Mouse (Mus musculus): ENCODE measurements around the gene Tmc6. TPM values are rescaled to one million over a fixed set of nuclear protein-coding genes. Genes with fewer than 3 reads are reported as not detected.

The Tmc6 gene
- total RNA-seq, 2 experiments from 2014 or later, result 5.9 to 10.6 TPM

DNA sequence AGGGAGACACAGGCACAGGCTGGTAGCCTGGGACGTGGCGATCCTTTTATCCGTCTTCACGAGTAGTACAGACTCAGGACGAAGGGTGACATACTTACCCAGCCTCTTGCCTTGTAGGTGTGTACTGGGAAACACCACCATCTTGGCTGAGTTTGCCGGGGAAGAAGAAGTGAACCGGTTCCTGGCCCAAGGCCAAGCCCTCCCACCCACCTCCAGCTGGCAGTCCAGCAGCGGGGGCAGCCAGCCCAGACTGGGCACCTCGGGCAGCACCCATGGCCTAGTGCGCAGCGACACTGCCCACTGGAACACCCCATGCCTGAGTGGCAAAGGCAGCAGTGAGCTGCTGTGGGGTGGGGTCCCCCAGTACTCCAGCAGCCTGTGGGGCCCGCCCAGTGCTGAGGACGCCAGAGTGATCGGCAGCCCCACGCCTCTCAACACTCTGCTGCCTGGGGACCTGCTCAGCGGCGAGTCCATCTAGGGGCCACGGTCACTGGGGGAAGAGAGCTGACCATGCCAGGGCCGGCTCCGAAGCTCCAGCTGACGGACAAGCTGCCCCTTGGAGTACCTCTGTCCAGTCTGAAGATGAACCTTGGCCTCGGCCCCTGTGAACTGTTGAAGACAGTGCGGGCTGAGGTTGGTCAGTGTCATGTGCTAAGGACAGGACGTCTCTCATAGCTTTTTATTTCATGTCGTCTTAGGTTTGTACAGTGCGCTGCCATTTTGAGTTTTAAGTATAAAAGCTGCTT is 21.5 kb downstream of the Tmc6 start:
- DNase-seq (ENCODE audit: low spot score in 2 of 2), result no peak

DNA sequence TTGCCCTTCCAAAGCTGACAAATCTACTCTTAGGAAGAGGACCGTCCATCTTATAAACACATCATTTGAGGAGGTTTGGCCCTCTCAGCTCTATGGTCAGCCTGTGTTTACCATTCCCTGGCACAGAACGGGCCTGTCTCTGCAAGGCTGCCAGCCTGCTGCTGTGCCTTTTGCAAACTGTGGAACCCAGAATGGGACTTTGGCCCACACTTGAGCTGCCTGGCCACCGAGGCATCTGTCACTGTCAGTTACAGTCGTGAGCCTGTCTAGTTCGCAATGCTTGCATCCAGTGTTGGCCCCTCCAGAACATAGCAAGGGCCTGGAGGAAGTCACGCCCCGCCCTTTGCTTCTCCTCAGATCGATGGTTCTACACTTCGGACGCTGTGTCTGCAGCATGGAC is 22.7 kb downstream of the Tmc6 start:
- DNase-seq (ENCODE audit: low spot score in 2 of 2), result no peak

DNA sequence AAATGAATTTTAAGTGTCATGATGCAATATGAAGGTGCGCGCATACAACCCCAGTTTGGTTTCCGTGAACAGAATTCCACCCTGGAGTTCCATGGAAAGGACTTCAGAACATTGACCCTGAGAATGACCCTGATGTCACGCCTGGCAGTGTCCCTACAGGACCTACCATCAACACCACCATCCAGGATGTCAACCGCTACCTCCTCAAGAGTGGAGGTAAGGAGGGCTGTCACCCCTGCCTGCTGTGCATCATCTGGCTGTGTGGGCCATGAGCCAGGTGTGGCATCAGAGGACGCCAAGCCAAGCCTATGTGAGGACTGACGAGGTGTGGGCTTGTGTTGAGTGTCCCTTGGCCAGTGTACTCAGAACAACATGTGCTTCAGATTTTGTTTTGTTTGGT is 26.1 kb downstream of the Tmc6 start:
- DNase-seq (ENCODE audit: low spot score in 2 of 2), result no peak

DNA sequence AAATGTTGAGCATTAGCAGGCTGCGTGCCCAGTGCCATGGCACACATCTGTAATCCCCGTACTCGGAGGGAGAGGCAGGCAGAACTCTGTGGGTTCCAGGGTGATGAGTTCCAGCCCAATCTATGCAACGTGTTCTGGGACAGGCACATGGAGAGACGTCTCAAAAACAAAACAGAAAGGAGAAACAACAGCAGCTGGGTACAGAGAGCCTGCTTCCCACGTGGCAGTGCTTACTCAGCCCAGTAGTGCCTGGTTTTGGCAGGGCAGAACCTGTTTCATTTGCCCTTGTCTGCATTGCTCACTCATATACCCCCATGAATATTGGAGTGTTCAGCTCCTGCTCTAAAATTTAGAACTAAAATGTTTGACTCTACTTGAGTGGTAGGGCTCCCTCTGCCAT is 30.5 kb downstream of the Tmc6 start:
- DNase-seq (ENCODE audit: low spot score in 2 of 2), result peak in 1 of 2 experiments; percentile 78

DNA sequence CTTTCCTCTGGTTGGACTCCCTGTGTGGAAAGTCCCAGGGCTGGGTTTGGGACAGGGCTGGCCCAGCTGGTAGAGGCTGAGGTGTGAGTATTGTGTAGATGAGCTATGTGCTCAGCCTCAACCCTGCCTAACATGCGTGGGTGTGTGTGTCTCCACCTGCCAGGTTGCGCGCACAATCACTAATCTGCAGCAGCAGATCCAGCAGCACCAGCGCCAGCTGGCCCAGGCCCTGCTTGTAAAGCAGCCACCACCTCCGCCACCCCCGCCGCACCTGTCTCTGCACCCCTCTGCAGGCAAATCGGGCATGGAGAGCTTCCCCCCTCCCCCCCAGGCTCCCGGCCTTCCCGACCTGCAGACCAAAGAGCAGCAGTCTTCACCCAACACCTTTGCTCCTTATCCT is 32.6 kb downstream of the Tmc6 start:
- DNase-seq (ENCODE audit: low spot score in 2 of 2), result peak; percentile 81 to 92

DNA sequence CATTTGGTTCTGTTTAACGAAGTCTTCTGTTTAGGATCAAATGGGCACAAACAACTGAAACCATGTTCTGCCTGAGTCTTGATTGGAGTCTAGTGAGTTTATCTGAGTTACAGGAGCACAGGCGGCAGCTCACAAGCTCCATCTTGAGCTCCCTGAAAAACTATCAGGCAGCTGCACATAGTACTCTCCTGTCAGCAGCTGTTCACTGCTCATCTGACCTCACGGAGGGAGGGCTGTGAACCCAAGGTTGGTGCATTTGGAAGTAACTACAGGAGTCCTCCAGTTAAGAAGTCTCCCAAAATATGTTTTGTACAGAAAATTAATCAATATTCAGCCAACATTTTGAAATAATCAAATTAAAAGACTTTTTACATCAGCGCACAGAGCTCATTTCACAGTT is 33.4 kb downstream of the Tmc6 start:
- DNase-seq (ENCODE audit: low spot score in 2 of 2), result no peak

DNA sequence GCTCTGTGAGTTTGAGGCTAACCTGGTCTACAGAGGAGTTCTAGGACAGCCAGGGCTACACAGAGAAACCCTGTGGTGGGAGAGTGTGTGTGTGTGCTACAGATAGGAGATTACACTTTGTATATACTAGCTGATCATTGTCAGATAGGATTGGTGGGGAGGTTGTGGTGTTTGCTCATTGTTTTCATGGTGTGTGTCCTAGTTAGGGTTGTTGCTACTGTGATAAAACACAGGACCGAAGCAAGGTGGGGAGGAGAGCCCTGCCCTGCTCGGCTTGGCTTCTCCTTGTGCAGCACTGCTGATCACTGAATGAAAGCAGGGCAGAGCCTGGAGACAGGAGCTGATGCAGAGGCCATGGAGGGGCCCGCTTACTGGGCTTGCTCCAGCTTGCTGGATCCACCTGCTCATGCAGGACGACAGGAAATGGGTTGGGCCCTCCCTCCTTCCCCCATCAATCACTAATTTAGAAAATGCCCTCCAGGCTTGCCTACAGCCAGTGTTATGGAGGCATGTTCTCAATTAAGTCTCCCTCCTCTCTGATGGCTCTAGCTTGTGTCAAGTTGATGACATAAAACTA is 38.5 kb downstream of the Tmc6 start:
- DNase-seq (ENCODE audit: low spot score in 2 of 2), result no peak

DNA sequence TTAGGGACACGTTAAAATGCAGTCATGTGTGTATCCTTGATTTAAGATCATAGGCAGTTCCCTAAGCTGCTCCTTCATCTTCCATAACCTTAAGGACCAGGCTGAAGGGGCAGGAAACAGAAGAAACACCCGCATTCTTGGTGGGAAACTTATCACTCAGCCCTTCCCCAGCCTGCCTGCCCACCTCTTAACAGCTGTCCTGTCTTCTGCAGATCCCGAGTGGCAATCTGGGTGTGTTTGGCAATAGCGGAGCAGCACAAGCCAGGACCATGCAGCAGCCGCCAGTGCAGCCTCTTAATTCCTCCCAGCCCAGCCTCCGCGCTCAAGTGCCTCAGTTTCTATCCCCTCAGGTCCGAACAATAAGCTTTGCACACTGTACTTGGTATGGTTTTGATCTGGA is 39.3 kb downstream of the Tmc6 start:
- DNase-seq (ENCODE audit: low spot score in 2 of 2), result no peak

DNA sequence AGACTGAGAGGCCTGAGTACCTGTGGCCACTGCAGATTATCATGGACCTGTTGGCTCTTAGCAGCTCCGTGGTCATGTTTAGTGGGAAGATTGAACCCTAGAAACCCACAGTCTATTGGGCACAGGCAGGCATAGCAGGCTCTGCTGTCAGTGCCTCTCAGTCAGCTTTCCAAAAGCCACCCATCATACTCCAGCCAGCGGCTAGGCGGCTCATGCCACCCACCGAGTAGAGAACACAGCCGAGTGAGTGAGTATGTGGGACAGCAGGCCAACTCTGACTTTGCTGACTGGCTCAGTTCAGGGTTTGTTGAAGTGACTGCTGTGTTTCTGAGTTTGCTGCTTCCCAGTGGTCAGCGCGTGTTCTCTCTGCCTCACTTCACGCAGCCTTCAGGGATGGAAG is 39.8 kb downstream of the Tmc6 start:
- peak in 1 of 2 experiments; percentile 54 for DNase-seq (ENCODE audit: low spot score in 2 of 2)

DNA sequence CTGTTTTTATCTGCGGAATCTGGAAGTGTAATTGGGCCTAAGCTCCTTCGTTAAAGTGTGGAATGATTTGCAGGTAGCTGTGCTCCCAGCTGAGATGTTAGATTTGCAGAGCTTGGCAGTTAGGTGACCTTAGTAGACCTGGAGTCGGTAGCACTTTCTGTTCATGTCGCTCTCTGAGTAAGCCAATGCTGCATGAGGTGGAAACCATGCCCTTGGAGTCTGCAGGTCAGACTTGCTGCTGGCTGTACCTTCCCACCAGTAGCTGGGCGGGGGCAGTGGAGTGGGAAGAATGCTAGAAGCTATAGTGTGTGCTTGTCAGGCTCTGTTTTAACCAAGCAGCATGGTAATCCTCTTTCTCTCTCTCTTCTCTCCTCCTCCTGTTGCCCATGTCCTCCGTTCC is 40.9 kb downstream of the Tmc6 start:
- no peak for DNase-seq (ENCODE audit: low spot score in 2 of 2)

DNA sequence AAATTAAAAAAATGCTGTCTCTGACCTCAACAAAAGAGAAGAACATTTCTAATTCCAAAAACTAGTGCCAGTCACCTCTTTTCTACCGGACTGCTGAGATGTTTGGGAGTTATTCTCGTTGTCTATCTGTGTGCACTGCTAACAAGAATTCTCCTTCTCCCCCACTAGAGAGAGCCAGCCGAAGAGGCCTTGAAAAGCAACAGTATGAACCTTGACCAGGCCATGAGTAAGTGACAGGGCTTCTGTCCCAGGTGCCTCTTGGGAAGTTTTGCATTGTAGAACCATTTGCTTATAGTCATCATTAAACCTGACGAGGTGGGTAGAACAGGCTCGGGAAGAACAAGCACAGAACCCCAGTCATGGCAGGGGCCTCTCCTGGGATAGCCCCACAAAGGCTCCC is 43.9 kb downstream of the Tmc6 start:
- DNase-seq (ENCODE audit: low spot score in 2 of 2), result no peak

DNA sequence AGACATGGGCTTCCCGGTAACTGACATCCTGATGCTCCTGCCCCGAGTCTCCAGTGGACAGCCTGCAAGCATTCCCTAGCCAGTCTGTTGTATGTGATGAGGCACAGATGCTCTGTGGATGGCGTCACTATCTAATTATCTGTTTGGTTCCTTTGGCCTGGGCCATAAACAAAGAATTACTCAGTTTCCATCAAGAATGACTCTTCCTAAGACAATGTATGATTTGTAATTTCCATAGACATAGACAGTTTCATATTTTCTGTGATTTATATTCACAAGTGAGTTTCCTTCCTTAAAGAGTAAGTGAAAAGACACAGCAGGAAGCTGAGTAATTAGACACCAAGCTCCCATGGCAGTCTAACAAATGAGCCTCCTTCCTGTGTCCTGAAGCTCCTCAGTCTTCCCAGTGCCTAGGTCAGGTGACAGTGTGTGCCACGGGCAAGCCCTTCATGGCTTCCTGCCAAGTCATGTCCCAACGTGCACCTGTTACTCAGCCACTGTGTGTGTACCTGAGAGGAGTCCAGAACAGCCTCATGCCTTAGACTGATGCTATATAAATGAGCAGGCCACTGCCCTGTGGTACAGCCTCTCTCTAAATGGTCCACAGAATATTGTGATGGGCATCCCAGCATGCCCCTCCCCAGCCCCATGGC is 45.8 kb downstream of the Tmc6 start:
- no peak for DNase-seq (ENCODE audit: low spot score in 2 of 2)

DNA sequence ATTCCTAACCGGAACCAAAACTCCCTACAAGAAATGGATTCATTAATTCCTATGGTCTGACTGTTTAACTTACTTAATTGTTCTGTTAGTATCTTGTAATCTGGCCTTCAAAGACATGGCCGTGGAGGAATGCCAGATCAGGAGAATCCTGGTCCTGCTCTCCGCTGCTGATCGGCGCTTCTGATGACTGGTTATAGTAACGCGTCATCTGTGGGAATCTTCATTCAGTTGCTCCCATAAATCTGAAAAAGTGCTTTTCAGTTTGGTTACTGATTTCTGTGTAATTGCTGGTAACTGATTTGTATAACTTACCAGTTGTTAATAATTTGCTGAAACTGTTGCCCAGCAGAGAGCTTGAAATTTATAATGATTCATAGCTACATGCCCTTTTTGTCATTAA is 50.5 kb downstream of the Tmc6 start:
- DNase-seq (ENCODE audit: low spot score in 2 of 2), result no peak

DNA sequence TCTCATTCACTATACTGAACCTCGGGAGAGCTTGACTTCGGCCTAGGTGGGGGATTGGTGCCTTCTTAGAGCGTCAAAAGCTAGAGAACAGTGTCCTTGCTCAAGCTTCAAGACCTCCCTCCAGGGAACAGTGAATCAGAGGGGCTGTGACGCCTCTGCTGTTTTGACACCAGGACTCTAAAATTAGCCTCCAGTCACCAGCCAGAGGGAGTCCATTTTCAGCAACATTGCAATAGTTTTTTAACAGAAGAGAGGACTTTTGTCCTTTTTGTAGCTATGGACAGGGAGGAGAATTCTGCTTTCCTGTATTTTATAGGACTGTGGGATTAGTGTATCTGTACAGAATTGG is 51.5 kb downstream of the Tmc6 start:
- no peak for DNase-seq (ENCODE audit: low spot score in 2 of 2)

DNA sequence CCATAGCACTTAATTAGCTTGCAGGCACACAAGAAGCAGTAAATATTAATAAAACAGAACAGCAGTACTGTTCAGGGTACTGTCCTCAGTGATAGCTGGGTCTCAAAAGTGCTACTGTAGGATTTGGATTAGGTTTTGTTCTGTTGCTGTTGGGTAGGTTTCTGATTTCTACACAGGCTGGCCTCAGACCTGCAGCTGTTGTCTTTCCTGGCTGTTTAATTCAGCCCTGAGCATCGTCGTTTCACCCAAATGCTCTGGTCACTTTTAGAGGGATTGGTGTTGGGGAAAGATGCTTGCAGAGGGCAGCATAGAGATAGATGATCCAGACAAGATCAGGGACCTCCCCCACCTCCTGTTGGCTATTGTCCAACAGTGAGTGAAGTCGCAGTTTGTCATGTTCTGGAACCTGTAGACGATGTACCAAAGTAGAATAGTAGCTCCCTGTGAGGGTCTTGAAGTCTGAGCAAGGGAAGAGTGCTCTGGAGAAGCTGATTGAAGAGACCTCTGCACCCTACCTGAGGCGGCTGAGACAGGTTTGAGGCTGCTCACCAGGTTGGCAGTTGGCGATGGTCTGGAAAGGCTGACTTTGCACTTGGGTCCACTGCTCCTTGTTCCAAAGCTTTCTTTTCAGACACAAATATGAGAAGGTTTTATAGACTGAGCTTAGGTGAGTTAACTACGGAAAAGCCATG is 52.1 kb downstream of the Tmc6 start:
- no peak for DNase-seq (ENCODE audit: low spot score in 2 of 2)

DNA sequence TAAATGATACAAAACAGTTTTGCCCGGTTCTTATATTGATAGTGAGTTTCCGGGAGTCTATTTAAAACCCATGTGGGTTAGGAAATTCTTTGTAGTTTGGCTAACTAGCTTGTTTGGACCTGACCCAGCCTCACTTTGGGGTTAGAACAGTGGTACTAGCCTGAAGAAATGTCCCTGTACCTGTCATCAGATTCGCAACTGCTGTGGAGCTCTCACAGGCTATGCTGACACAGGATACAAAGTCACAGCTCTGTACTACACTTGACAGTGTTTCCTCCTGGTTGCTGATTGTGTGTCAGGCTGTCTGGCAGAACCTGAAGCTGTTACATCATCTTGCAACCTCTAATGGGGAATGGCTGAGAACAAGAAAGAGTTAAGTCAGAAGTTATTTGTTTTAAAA is 52.7 kb downstream of the Tmc6 start:
- no peak for DNase-seq (ENCODE audit: low spot score in 2 of 2)

DNA sequence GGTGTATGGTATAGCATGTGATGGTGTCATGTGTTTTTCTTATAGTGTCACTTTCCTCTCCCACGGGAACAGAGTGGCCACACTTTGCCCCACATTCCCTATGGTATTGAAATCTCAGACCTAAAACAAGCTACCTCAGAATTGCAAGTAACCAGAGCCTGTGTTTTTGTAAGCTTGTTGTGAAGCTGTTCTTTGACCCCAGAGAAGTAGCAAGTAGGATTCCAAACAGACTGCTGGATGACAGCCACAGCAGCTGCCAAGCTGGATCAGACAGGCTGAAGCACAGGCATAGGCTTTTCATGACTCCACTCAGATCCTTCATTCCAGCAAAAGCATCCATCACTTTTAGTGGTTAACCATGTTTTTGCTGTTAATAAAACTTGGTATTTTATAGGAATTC is 53.2 kb downstream of the Tmc6 start:
- no peak for DNase-seq (ENCODE audit: low spot score in 2 of 2)

DNA sequence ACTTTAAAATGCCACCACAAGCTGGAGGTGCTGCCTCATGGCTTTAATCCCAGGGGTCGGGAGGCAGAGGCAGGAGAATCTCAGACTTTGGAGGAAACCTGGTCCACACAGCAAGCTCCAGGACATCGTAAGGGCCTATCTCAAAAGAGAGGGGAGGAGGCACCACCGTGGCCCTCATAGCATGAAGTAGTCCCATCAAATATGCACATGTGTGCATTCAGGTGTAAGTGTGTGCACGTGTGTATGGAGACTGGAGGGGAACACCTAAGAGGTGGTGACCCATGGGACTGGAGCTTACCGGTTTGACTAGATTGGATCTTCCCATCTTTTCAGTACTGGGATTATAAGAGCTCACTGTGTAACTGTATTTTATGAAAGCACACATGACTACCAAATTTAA is 53.8 kb downstream of the Tmc6 start:
- no peak for DNase-seq (ENCODE audit: low spot score in 2 of 2)

DNA sequence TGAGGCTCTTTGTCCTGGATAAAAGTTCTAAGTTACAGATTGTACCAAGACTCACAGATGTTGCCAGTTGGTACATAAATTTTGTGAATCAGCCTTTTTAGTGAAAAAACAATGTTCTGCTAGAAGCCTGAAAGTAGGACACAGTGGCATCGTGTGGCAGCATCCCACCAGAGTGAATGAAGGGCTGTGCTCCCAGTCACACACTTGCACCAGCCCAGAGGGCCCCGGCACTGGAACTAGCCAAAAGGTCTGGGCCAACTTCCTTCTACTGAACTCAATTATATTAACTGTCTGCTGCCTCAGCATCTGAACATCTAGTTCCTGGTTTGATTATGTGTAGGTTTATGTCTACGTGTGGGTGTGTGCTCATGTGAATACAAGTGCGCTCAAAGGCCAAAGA is 55.0 kb downstream of the Tmc6 start:
- DNase-seq (ENCODE audit: low spot score in 2 of 2), result no peak

DNA sequence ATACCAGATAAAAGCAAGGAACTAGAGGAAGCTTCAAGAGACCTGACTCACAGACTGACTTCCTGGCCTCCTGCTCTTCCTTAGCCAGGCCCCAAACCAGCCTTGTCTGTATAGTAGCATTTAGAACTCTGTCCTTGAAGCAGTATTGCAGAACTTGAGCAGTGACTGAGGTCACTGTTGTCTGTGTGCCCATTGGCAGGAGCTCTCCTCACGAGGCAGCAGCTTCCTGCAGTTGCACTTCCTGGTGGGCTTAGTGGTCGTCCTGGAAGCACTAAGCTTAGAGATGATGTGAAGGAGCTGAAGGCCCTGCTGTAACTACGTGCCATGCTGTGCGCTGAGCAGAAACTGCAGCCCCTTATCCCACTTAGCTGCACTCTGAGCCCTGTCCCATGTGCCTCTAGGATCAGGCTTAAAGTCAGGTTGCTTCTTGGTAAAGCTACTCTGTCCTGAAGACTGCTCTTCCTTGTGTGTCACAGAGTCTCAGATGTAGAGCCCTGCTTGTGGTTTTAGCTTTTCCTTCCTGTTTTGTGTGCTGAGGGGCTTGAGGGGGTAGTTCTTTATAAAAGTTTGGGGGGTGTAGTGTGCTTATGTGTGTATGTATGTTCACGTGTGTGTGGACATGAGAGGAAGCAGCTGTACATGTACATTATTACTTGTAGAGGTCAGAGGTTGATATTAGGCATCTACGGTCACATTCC is 57.2 kb downstream of the Tmc6 start:
- no peak for DNase-seq (ENCODE audit: low spot score in 2 of 2)

DNA sequence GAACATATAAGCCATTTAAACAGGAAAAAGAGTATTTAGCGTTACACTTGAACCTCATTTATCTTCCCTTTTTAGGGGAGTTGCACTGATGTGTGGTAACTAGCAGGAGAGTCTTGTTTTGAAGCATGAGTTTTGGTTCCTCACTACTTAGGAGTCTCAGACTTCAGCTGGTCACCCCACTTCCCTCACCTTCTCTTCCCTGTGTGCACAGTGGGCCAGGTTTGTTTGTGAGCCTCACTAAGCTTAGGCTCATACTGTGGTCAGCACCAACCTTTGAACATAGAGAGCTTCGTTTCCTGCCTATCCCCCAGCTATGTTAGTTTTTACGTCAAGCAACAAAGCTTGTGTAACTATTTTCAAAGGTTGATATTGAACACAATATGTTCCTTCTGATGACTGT is 63.2 kb downstream of the Tmc6 start:
- DNase-seq (ENCODE audit: low spot score in 2 of 2), result no peak

Measured in layer of hippocampus, adult 18-20 months (tissue).